Mouse (Mus musculus): ENCODE results near the gene Atp2a3. TPM values are rescaled to one million over a fixed set of nuclear protein-coding genes. Genes with fewer than 3 reads are reported as not detected.

Gene Atp2a3
- polyA plus RNA-seq, 1 experiment from 2014 or later: 21.7 TPM

DNA sequence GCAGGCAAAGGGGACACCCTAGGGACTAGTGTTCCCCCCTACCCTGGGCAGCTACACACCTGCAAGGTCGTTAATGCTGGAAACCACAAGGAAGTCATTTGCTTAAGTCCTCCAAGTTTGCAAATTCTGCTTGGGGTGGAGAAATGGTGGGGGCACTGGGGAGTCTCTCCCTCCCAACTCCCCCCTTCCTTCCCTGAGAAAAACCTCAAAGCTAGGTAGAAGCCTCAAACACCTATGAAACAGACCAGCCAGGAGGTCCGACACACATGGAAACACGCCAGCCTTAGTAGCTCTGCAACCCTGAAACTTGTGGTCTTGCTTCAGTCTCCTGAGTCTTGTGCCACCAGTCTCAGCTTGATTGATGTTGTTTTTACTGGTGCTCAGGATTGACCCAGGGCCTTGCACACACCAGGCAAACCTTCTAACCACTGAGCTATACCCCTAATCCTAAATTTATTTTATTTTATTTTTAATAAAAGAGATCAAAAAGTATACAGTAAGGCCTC lies 2.9 kb downstream of the Atp2a3 start:
- peaks cover 15% of the 10 kb centered on the region for H3K27me3 ChIP-seq (ENCODE audit: control insufficient read depth, insufficient read depth, low read depth, low read length)
- no peaks in the 10 kb centered on the region for H3K36me3 ChIP-seq (ENCODE audit: control insufficient read depth, insufficient read depth, low read length)
- ATAC-seq (ENCODE audit: low read depth): no peak
- 49% methylated on average over 3 of the region's 3 CpGs for WGBS
- H3K9ac ChIP-seq (ENCODE audit: low read length): no peak overlapping the region
- H3K4me3 ChIP-seq (ENCODE audit: low read length): no peak overlapping the region
- H3K4me2 ChIP-seq (ENCODE audit: low read depth, low read length): no peak overlapping the region
- H3K4me1 ChIP-seq (replicated peaks; ENCODE audit: control insufficient read depth, insufficient read depth, low read length): peaks cover 33% of the 10 kb centered on the region
- H3K27ac ChIP-seq (ENCODE audit: low read length): no peak overlapping the region; the same call in 1 of the 2 replicates
- no peaks in the 10 kb centered on the region for H3K9me3 ChIP-seq (ENCODE audit: control insufficient read depth, low read length)

- Histone ChIP-seq H3K9me3 (ENCODE audit: control insufficient read depth, low read length) (no peaks in the 10 kb centered on the region), H3K9ac (ENCODE audit: low read length) (no peak overlapping the region), H3K4me1 (replicated peaks; ENCODE audit: control insufficient read depth, insufficient read depth, low read length) (no peaks in the 10 kb centered on the region), H3K27me3 (ENCODE audit: control insufficient read depth, insufficient read depth, low read depth, low read length) (no peaks in the 10 kb centered on the region), H3K27ac (ENCODE audit: low read length) (no peak overlapping the region), H3K4me3 (ENCODE audit: low read length) (no peak overlapping the region), H3K36me3 (ENCODE audit: control insufficient read depth, insufficient read depth, low read length) (no peaks in the 10 kb centered on the region), H3K4me2 (ENCODE audit: low read depth, low read length) (no peak overlapping the region)
- WGBS: 78% methylated on average over 13 of the region's 13 CpGs
- ATAC-seq (ENCODE audit: low read depth): no peak
Measured at GRCm38 (mm10) chr11:72974995-72975503, 14.1 kb downstream of the Atp2a3 start.

DNA sequence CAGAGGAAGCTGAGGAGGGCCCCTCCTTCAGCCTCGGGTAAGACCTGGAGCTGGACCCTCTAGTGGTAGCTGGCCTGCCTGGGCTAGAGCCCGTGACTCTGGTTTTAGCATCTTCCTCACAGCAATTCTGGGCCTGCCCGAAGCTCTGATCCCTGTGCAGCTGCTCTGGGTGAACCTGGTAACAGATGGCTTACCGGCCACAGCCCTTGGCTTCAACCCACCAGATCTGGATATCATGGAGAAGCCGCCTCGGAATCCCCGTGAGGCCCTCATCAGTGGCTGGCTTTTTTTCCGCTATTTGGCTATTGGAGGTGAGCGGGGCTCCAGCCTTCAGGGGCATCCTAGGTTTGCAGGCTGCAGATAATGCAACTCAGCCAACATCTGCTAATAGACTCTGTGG lies 21.5 kb downstream of the Atp2a3 start:
- Histone ChIP-seq H3K4me2 (ENCODE audit: low read depth, low read length) (no peak overlapping the region), H3K36me3 (ENCODE audit: control insufficient read depth, insufficient read depth, low read length) (no peaks in the 10 kb centered on the region), H3K9ac (ENCODE audit: low read length) (no peak overlapping the region), H3K4me3 (ENCODE audit: low read length) (no peak overlapping the region), H3K4me1 (replicated peaks; ENCODE audit: control insufficient read depth, insufficient read depth, low read length) (no peaks in the 10 kb centered on the region), H3K9me3 (ENCODE audit: control insufficient read depth, low read length) (no peaks in the 10 kb centered on the region), H3K27me3 (ENCODE audit: control insufficient read depth, insufficient read depth, low read depth, low read length) (no peaks in the 10 kb centered on the region), H3K27ac (ENCODE audit: low read length) (no peak overlapping the region)
- no peak for ATAC-seq (ENCODE audit: low read depth)
- 86% methylated on average over 9 of the region's 9 CpGs for WGBS

DNA sequence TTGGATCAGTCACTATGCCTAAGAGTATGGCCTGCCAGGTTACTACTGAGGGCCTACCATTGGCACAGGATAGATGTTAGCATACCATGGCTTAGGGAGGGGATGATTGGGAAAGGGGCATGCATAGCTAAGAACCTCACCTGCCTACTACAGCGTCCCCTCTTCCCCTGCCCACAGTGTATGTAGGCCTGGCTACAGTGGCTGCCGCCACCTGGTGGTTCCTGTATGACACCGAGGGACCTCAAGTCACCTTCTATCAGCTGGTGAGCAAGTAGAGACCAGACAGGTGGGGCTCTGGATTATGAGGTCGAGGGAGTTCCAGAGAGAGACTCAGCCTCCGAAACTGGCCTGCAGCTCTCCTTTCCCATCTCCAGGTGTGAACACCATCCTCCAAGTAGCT lies 22.3 kb downstream of the Atp2a3 start:
- H3K36me3 ChIP-seq (ENCODE audit: control insufficient read depth, insufficient read depth, low read length): no peaks in the 10 kb centered on the region
- no peak overlapping the region for H3K9ac ChIP-seq (ENCODE audit: low read length)
- 25% methylated on average over 5 of the region's 5 CpGs for WGBS
- H3K4me3 ChIP-seq (ENCODE audit: low read length): no peak overlapping the region
- ATAC-seq (ENCODE audit: low read depth): peak; percentile 46; the same call in 1 of the 2 replicates
- H3K4me2 ChIP-seq (ENCODE audit: low read depth, low read length): no peak overlapping the region
- H3K27me3 ChIP-seq (ENCODE audit: control insufficient read depth, insufficient read depth, low read depth, low read length): no peaks in the 10 kb centered on the region
- H3K27ac ChIP-seq (ENCODE audit: low read length): no peak overlapping the region
- H3K9me3 ChIP-seq (ENCODE audit: control insufficient read depth, low read length): no peaks in the 10 kb centered on the region
- no peaks in the 10 kb centered on the region for H3K4me1 ChIP-seq (replicated peaks; ENCODE audit: control insufficient read depth, insufficient read depth, low read length)

GRCm38 (mm10) chr11:72986745-72987144 lies 25.8 kb downstream of the Atp2a3 start:
- ATAC-seq (ENCODE audit: low read depth): no peak
- Histone ChIP-seq H3K27me3 (ENCODE audit: control insufficient read depth, insufficient read depth, low read depth, low read length) (no peaks in the 10 kb centered on the region), H3K4me3 (ENCODE audit: low read length) (no peak overlapping the region), H3K9ac (ENCODE audit: low read length) (no peak overlapping the region), H3K4me2 (ENCODE audit: low read depth, low read length) (no peak overlapping the region), H3K36me3 (ENCODE audit: control insufficient read depth, insufficient read depth, low read length) (no peaks in the 10 kb centered on the region), H3K4me1 (replicated peaks; ENCODE audit: control insufficient read depth, insufficient read depth, low read length) (peaks cover 18% of the 10 kb centered on the region), H3K27ac (ENCODE audit: low read length) (no peak overlapping the region), H3K9me3 (ENCODE audit: control insufficient read depth, low read length) (no peaks in the 10 kb centered on the region)
- 68% methylated on average over 5 of the region's 5 CpGs for WGBS

GRCm38 (mm10) chr11:72987234-72987633 lies 26.3 kb downstream of the Atp2a3 start:
- no peak overlapping the region for H3K4me2 ChIP-seq (ENCODE audit: low read depth, low read length)
- H3K9me3 ChIP-seq (ENCODE audit: control insufficient read depth, low read length): no peaks in the 10 kb centered on the region
- H3K9ac ChIP-seq (ENCODE audit: low read length): no peak overlapping the region
- no peak overlapping the region for H3K27ac ChIP-seq (ENCODE audit: low read length)
- no peak overlapping the region for H3K4me3 ChIP-seq (ENCODE audit: low read length)
- no peaks in the 10 kb centered on the region for H3K27me3 ChIP-seq (ENCODE audit: control insufficient read depth, insufficient read depth, low read depth, low read length)
- peaks cover 23% of the 10 kb centered on the region for H3K4me1 ChIP-seq (replicated peaks; ENCODE audit: control insufficient read depth, insufficient read depth, low read length)
- no peaks in the 10 kb centered on the region for H3K36me3 ChIP-seq (ENCODE audit: control insufficient read depth, insufficient read depth, low read length)
- ATAC-seq (ENCODE audit: low read depth): no peak
- WGBS: 52% methylated on average over 5 of the region's 5 CpGs

- no peak overlapping the region for H3K9ac ChIP-seq (ENCODE audit: low read length)
- H3K4me2 ChIP-seq (ENCODE audit: low read depth, low read length): no peak overlapping the region
- WGBS: 37% methylated on average over 5 of the region's 5 CpGs
- H3K27me3 ChIP-seq (ENCODE audit: control insufficient read depth, insufficient read depth, low read depth, low read length): no peaks in the 10 kb centered on the region
- H3K4me3 ChIP-seq (ENCODE audit: low read length): no peak overlapping the region
- peaks cover 28% of the 10 kb centered on the region for H3K4me1 ChIP-seq (replicated peaks; ENCODE audit: control insufficient read depth, insufficient read depth, low read length)
- no peaks in the 10 kb centered on the region for H3K9me3 ChIP-seq (ENCODE audit: control insufficient read depth, low read length)
- no peak for ATAC-seq (ENCODE audit: low read depth)
- no peaks in the 10 kb centered on the region for H3K36me3 ChIP-seq (ENCODE audit: control insufficient read depth, insufficient read depth, low read length)
- no peak overlapping the region for H3K27ac ChIP-seq (ENCODE audit: low read length)
Measured at GRCm38 (mm10) chr11:72987807-72988206, 26.8 kb downstream of the Atp2a3 start.

DNA sequence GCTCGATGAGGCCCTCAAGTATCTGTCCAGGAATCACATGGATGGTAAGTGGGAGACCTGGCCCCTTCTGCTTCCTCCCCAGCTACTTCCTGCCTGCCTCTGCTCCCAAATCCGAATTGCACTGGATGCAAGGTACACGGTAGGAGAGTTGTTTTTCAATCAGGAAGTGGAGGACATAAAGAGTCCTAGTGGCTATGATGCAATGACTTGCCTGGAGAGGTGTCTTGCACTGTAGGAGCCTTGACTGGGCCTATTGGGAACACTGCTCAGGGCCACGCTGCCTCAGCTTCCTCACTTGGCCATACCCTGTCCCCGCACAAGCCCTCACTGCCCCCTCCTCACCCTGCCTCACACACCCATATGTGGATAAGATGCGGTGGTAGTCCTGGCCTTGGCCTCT lies 28.1 kb downstream of the Atp2a3 start:
- H3K9ac ChIP-seq (ENCODE audit: low read length): no peak overlapping the region
- no peak for ATAC-seq (ENCODE audit: low read depth)
- WGBS: 62% methylated on average over 6 of the region's 6 CpGs
- H3K27ac ChIP-seq (ENCODE audit: low read length): peak overlapping the region; percentile 36
- H3K9me3 ChIP-seq (ENCODE audit: control insufficient read depth, low read length): no peaks in the 10 kb centered on the region
- no peak overlapping the region for H3K4me3 ChIP-seq (ENCODE audit: low read length)
- H3K4me1 ChIP-seq (replicated peaks; ENCODE audit: control insufficient read depth, insufficient read depth, low read length): peaks cover 28% of the 10 kb centered on the region
- H3K27me3 ChIP-seq (ENCODE audit: control insufficient read depth, insufficient read depth, low read depth, low read length): no peaks in the 10 kb centered on the region
- no peak overlapping the region for H3K4me2 ChIP-seq (ENCODE audit: low read depth, low read length)
- no peaks in the 10 kb centered on the region for H3K36me3 ChIP-seq (ENCODE audit: control insufficient read depth, insufficient read depth, low read length)

DNA sequence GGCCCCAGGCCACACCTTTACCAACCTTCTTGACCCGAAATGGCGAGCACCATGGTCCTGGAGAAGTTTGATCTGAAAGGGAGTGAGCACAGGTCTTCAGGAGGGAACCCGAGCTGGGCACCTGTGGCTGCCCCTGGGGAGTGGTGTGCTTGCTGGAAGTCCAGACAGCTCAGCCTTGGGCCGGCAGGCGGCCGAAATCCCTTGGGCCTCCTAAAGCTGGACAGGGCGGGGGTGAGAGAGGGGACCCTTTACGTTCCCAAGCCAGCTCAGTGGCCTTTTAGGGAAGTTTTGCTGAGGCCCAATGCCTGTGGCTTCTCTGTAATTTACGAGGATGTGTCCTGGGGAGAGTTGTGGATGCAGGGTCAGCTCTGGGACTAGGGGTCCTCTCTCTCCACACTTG lies 29.7 kb downstream of the Atp2a3 start:
- ATAC-seq (ENCODE audit: low read depth): no peak
- H3K4me2 ChIP-seq (ENCODE audit: low read depth, low read length): no peak overlapping the region
- H3K27me3 ChIP-seq (ENCODE audit: control insufficient read depth, insufficient read depth, low read depth, low read length): no peaks in the 10 kb centered on the region
- H3K4me3 ChIP-seq (ENCODE audit: low read length): no peak overlapping the region
- H3K36me3 ChIP-seq (ENCODE audit: control insufficient read depth, insufficient read depth, low read length): no peaks in the 10 kb centered on the region
- no peaks in the 10 kb centered on the region for H3K9me3 ChIP-seq (ENCODE audit: control insufficient read depth, low read length)
- H3K9ac ChIP-seq (ENCODE audit: low read length): no peak overlapping the region
- 87% methylated on average over 9 of the region's 9 CpGs for WGBS
- H3K27ac ChIP-seq (ENCODE audit: low read length): no peak overlapping the region
- peaks cover 28% of the 10 kb centered on the region for H3K4me1 ChIP-seq (replicated peaks; ENCODE audit: control insufficient read depth, insufficient read depth, low read length)

- H3K4me2 ChIP-seq (ENCODE audit: low read depth, low read length): 0 out of 2 replicates have a peak overlapping the region, but pooled peaks have one; percentile 9
- no peaks in the 10 kb centered on the region for H3K9me3 ChIP-seq (ENCODE audit: control insufficient read depth, low read length)
- H3K4me1 ChIP-seq (replicated peaks; ENCODE audit: control insufficient read depth, insufficient read depth, low read length): peaks cover 28% of the 10 kb centered on the region
- peak overlapping the region; percentile 39; the same call in 1 of the 2 replicates for H3K27ac ChIP-seq (ENCODE audit: low read length)
- H3K4me3 ChIP-seq (ENCODE audit: low read length): no peak overlapping the region
- 26% methylated on average over 9 of the region's 9 CpGs for WGBS
- no peaks in the 10 kb centered on the region for H3K36me3 ChIP-seq (ENCODE audit: control insufficient read depth, insufficient read depth, low read length)
- ATAC-seq (ENCODE audit: low read depth): peak; percentile 88
- H3K27me3 ChIP-seq (ENCODE audit: control insufficient read depth, insufficient read depth, low read depth, low read length): no peaks in the 10 kb centered on the region
- 0 out of 2 replicates have a peak overlapping the region, but pooled peaks have one; percentile 6 for H3K9ac ChIP-seq (ENCODE audit: low read length)
Measured at GRCm38 (mm10) chr11:72991961-72992360, 31.0 kb downstream of the Atp2a3 start.

All from lung, embryonic 16.5 days (tissue).